Mouse (Mus musculus) thymus, adult 2 months (tissue): ENCODE measurements around the gene Tpo. TPM values are rescaled to one million over a fixed set of nuclear protein-coding genes. Genes with fewer than 3 reads are reported as not detected.

Experiments
- DNase-seq: peaks from one replicate; pipeline ENCODE4 v3.0.0; 2021
- H3K27ac ChIP-seq: fragments of 200-500 bp; 2 replicates; pipeline ENCODE4 v1.5.1; 2012; ENCODE audit warnings: low read length, control low read depth; ENCODE audit not compliant: control insufficient read depth, insufficient read depth
- H3K27me3 ChIP-seq: fragments of 200-500 bp; 2 replicates; pipeline ENCODE4 v1.6.1; 2012; ENCODE audit warnings: mild to moderate bottlenecking, low read length, moderate library complexity, mixed read lengths; ENCODE audit not compliant: control insufficient read depth, insufficient read depth
- H3K36me3 ChIP-seq: fragments of 200-500 bp; 2 replicates; pipeline ENCODE4 v1.6.1; 2012; ENCODE audit warnings: mild to moderate bottlenecking, low read length, moderate library complexity; ENCODE audit not compliant: control insufficient read depth, insufficient read depth
- H3K4me1 ChIP-seq: fragments of 200-500 bp; replicated peaks from 2 replicates; pipeline ENCODE4 v1.6.1; 2012; ENCODE audit warnings: low read length; ENCODE audit not compliant: control insufficient read depth, insufficient read depth
- H3K4me3 ChIP-seq: fragments of 200-500 bp; 2 replicates; pipeline ENCODE4 v1.5.1; 2012; ENCODE audit warnings: mild to moderate bottlenecking, low read length, control low read depth, moderate library complexity; ENCODE audit not compliant: control insufficient read depth, insufficient read depth
- CTCF ChIP-seq: fragments of 200-500 bp; IDR thresholded peaks from 2 replicates; pipeline ENCODE4 v1.5.1; 2012; ENCODE audit warnings: mild to moderate bottlenecking, control low read depth, low read length, moderate library complexity, borderline replicate concordance; ENCODE audit not compliant: control insufficient read depth, poor library complexity, insufficient read depth; ENCODE audit errors: extremely low read depth
- POLR2A ChIP-seq: fragments of 200-500 bp; IDR thresholded peaks from 2 replicates; pipeline ENCODE4 v1.6.1; 2012; ENCODE audit warnings: mild to moderate bottlenecking, low read length, control low read depth, moderate library complexity; ENCODE audit not compliant: control insufficient read depth, poor library complexity, insufficient read depth; ENCODE audit errors: extremely low read depth
- WGBS: fragments of 180-500 bp; shearing (Covaris S2); methylation state at CpG from one replicate; pipeline ENCODE4 v1.1.7; 2018; 5-methylcytosine and 5-hydroxymethylcytosine counted together
- polyA plus RNA-seq: library from polyadenylated mRNA; depleted of rRNA; stranded (reverse); fragments of >200 nt; gene quantifications from 2 replicates; pipeline ENCODE4 v1.2.3, GENCODE M21; 2012

Tpo gene
- polyA plus RNA-seq, 1 experiment = 0.12 TPM

GRCm38 (mm10) chr12:30129411-30129716 lies 3.1 kb downstream of the Tpo start:
- no peak for DNase-seq
- WGBS = 86% methylated on average over 6 of the region's 6 CpGs
- Histone ChIP-seq H3K36me3 (no peaks in the 10 kb centered on the region), H3K27ac (no peak overlapping the region), H3K4me3 (no peak overlapping the region), H3K4me1 (no peaks in the 10 kb centered on the region), H3K27me3 (no peaks in the 10 kb centered on the region)
- no peak for TF ChIP-seq POLR2A
- no peak for TF ChIP-seq CTCF

GRCm38 (mm10) chr12:30128561-30129410 lies 3.6 kb downstream of the Tpo start:
- no peak overlapping the region for H3K4me3 ChIP-seq
- H3K27me3 ChIP-seq = no peaks in the 10 kb centered on the region
- no peak for TF ChIP-seq CTCF
- TF ChIP-seq POLR2A = no peak
- no peaks in the 10 kb centered on the region for H3K4me1 ChIP-seq
- H3K36me3 ChIP-seq = no peaks in the 10 kb centered on the region
- 63% methylated on average over 7 of the region's 7 CpGs for WGBS
- no peak overlapping the region for H3K27ac ChIP-seq
- no peak for DNase-seq

- Histone ChIP-seq H3K4me3 (no peak overlapping the region), H3K4me1 (no peaks in the 10 kb centered on the region), H3K27me3 (no peaks in the 10 kb centered on the region), H3K27ac (no peak overlapping the region), H3K36me3 (no peaks in the 10 kb centered on the region)
- TF ChIP-seq POLR2A (no peak), CTCF (no peak)
- DNase-seq = no peak
- 79% methylated on average over 7 of the region's 7 CpGs for WGBS
These were observed 10.1 kb downstream of the Tpo start for GRCm38 (mm10) chr12:30122347-30122746.

GRCm38 (mm10) chr12:30112271-30112670 lies 20.2 kb downstream of the Tpo start:
- H3K4me1 ChIP-seq = no peaks in the 10 kb centered on the region
- no peak overlapping the region for H3K27ac ChIP-seq
- no peak for TF ChIP-seq POLR2A
- no peak for TF ChIP-seq CTCF
- H3K4me3 ChIP-seq = no peak overlapping the region
- DNase-seq = no peak
- no peaks in the 10 kb centered on the region for H3K36me3 ChIP-seq
- H3K27me3 ChIP-seq = no peaks in the 10 kb centered on the region
- WGBS = 99% methylated on average over 2 of the region's 2 CpGs

- no peaks in the 10 kb centered on the region for H3K4me1 ChIP-seq
- 85% methylated on average over 14 of the region's 14 CpGs for WGBS
- no peaks in the 10 kb centered on the region for H3K36me3 ChIP-seq
- no peak for TF ChIP-seq POLR2A
- TF ChIP-seq CTCF = no peak
- H3K27ac ChIP-seq = no peak overlapping the region
- H3K27me3 ChIP-seq = no peaks in the 10 kb centered on the region
- H3K4me3 ChIP-seq = no peak overlapping the region
- no peak for DNase-seq
These were observed 22.5 kb downstream of the Tpo start for GRCm38 (mm10) chr12:30109646-30110605.

- Histone ChIP-seq H3K4me3 (no peak overlapping the region), H3K27ac (no peak overlapping the region), H3K36me3 (no peaks in the 10 kb centered on the region), H3K27me3 (no peaks in the 10 kb centered on the region), H3K4me1 (no peaks in the 10 kb centered on the region)
- no peak for TF ChIP-seq POLR2A
- no peak for TF ChIP-seq CTCF
- no peak for DNase-seq
- WGBS = 47% methylated on average over 29 of the region's 29 CpGs
These were observed 29.4 kb downstream of the Tpo start for GRCm38 (mm10) chr12:30102891-30103565.
